Mouse (Mus musculus): Measurements from ENCODE around the gene Lhx9. TPM values are rescaled to one million over a fixed set of nuclear protein-coding genes. Genes with fewer than 3 reads are reported as not detected.

Lhx9 gene
- total RNA-seq, 2 experiments from 2014 or later: 0.48 to 1.2 TPM

GRCm38 (mm10) chr1:138784019-138784418 is 64.4 kb downstream of the Lhx9 start:
- Histone ChIP-seq H3K27ac (no peak overlapping the region), H3K4me3 (no peak overlapping the region)
- no peak for DNase-seq (ENCODE audit: extremely low spot score in 1 of 2, low spot score in 2 of 2)
- no peak for TF ChIP-seq CTCF (IDR thresholded peaks at IDR 0.05)
- intact Hi-C loops (cut with DNase I): no loop called here

Other genes starting within 250 kb of the Lhx9 start
- gene Nek7, start 228.4 kb downstream of the Lhx9 start, total RNA-seq (2021): 10 to 100 TPM; 33.3 to 33.8 TPM
- gene 2310009B15Rik, start 8.3 kb upstream of the Lhx9 start, total RNA-seq (2021): 10 to 100 TPM; 13.0 to 14.5 TPM
- 10 to 100 TPM; 44.6 to 48.9 TPM for gene Dennd1b, start 114.9 kb upstream of the Lhx9 start, total RNA-seq (2021)

All from left cerebral cortex, adult 2 months (tissue).